Mouse (Mus musculus): ENCODE measurements at regions not wholly inside any gene's neighbourhood (a gene's known extent, or its start where the extent isn't known, plus 50 kb on each side); places are given as distances from the start of the nearest gene placed in this dataset.

DNA sequence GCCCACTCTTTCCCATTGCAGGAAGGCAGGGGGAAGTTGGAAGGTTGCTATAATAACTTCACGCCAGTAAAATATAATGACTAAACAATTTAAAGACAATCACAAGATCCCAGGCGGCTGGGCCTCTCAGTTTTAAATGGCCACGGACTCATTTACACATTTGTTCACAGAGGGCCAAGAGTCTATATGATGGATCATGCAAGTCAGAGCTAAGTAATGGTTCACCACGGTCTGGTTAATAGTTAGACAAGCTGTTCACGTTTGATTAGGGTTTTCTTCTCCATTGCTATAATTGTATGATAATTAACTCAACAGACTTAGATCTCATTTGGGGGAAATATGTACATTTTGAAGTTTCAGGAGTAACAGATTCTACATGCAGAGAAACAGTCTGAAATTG lies 170.0 kb downstream of the Ppargc1a start:
- ATAC-seq (ENCODE audit: low FRiP score) = no peak
- H3K4me2 ChIP-seq = no peak overlapping the region
- 62% methylated on average over 5 of the region's 5 CpGs for WGBS
- no peaks in the 10 kb centered on the region for H3K9me3 ChIP-seq
- no peak overlapping the region for H3K4me3 ChIP-seq
- no peaks in the 10 kb centered on the region for H3K27me3 ChIP-seq
- no peaks in the 10 kb centered on the region for H3K36me3 ChIP-seq
- H3K9ac ChIP-seq = no peak overlapping the region
- no peaks in the 10 kb centered on the region for H3K4me1 ChIP-seq (replicated peaks)
- no peak overlapping the region for H3K27ac ChIP-seq

GRCm38 (mm10) chr5:51391319-51391718 lies 176.2 kb downstream of the Ppargc1a start:
- no peak for ATAC-seq (ENCODE audit: low FRiP score)
- Histone ChIP-seq H3K4me1 (replicated peaks) (no peaks in the 10 kb centered on the region), H3K27ac (no peak overlapping the region), H3K27me3 (no peaks in the 10 kb centered on the region), H3K9ac (no peak overlapping the region), H3K36me3 (no peaks in the 10 kb centered on the region), H3K4me3 (no peak overlapping the region), H3K4me2 (no peak overlapping the region), H3K9me3 (no peaks in the 10 kb centered on the region)
- WGBS = 84% methylated on average over 8 of the region's 8 CpGs

DNA sequence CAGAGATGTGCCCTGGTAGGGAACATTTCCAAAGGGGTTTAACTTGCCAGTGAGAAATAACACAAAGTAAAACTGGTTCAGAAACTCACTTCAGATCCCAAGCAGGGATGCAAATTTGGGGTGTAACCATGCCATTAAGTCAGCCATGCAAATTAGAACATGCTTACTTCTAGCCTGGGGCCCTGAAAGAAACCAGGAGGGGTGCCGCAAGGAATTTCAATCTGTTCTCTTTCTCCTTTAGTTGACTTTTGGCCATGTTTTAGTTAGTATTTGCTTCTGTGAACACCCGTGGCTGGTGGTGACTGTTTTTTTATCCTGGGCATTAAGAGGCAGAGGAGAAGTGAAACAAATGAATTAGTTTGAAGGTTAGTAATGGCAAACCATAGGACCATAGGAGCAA lies 179.8 kb downstream of the Ppargc1a start:
- no peak for ATAC-seq (ENCODE audit: low FRiP score)
- no peaks in the 10 kb centered on the region for H3K36me3 ChIP-seq
- WGBS = 50% methylated on average over 2 of the region's 2 CpGs
- H3K4me1 ChIP-seq (replicated peaks) = no peaks in the 10 kb centered on the region
- H3K4me2 ChIP-seq = no peak overlapping the region
- H3K27ac ChIP-seq = no peak overlapping the region
- H3K27me3 ChIP-seq = no peaks in the 10 kb centered on the region
- no peak overlapping the region for H3K4me3 ChIP-seq
- no peak overlapping the region for H3K9ac ChIP-seq
- H3K9me3 ChIP-seq = no peaks in the 10 kb centered on the region

- Histone ChIP-seq H3K27ac (no peak overlapping the region), H3K27me3 (no peaks in the 10 kb centered on the region), H3K4me3 (no peak overlapping the region), H3K9me3 (no peaks in the 10 kb centered on the region), H3K36me3 (no peaks in the 10 kb centered on the region), H3K4me2 (no peak overlapping the region), H3K4me1 (replicated peaks) (no peaks in the 10 kb centered on the region), H3K9ac (no peak overlapping the region)
- no peak for ATAC-seq (ENCODE audit: low FRiP score)
- WGBS = 77% methylated on average over 3 of the region's 3 CpGs
These were observed 181.1 kb downstream of the Ppargc1a start for GRCm38 (mm10) chr5:51386409-51386808.

GRCm38 (mm10) chr5:51384278-51384677 lies 183.2 kb downstream of the Ppargc1a start:
- no peaks in the 10 kb centered on the region for H3K4me1 ChIP-seq (replicated peaks)
- H3K36me3 ChIP-seq = no peaks in the 10 kb centered on the region
- WGBS = 93% methylated on average over 6 of the region's 6 CpGs
- no peak overlapping the region for H3K27ac ChIP-seq
- ATAC-seq (ENCODE audit: low FRiP score) = no peak
- no peak overlapping the region for H3K4me3 ChIP-seq
- H3K27me3 ChIP-seq = no peaks in the 10 kb centered on the region
- H3K9ac ChIP-seq = no peak overlapping the region
- H3K4me2 ChIP-seq = no peak overlapping the region
- no peaks in the 10 kb centered on the region for H3K9me3 ChIP-seq

- Histone ChIP-seq H3K4me1 (replicated peaks) (no peaks in the 10 kb centered on the region), H3K27me3 (no peaks in the 10 kb centered on the region), H3K27ac (no peak overlapping the region), H3K9ac (no peak overlapping the region), H3K4me2 (no peak overlapping the region), H3K4me3 (no peak overlapping the region), H3K9me3 (no peaks in the 10 kb centered on the region), H3K36me3 (no peaks in the 10 kb centered on the region)
- WGBS = 90% methylated on average over 1 of the region's 1 CpGs
- no peak for ATAC-seq (ENCODE audit: low FRiP score)
These were observed 208.4 kb downstream of the Ppargc1a start for GRCm38 (mm10) chr5:51359101-51359500.

- 68% methylated on average over 2 of the region's 2 CpGs for WGBS
- Histone ChIP-seq H3K9ac (no peak overlapping the region), H3K4me3 (no peak overlapping the region), H3K27me3 (no peaks in the 10 kb centered on the region), H3K36me3 (no peaks in the 10 kb centered on the region), H3K27ac (no peak overlapping the region), H3K9me3 (no peaks in the 10 kb centered on the region), H3K4me1 (replicated peaks) (no peaks in the 10 kb centered on the region), H3K4me2 (no peak overlapping the region)
- no peak for ATAC-seq (ENCODE audit: low FRiP score)
These were observed 219.3 kb downstream of the Ppargc1a start for GRCm38 (mm10) chr5:51348256-51348655.

DNA sequence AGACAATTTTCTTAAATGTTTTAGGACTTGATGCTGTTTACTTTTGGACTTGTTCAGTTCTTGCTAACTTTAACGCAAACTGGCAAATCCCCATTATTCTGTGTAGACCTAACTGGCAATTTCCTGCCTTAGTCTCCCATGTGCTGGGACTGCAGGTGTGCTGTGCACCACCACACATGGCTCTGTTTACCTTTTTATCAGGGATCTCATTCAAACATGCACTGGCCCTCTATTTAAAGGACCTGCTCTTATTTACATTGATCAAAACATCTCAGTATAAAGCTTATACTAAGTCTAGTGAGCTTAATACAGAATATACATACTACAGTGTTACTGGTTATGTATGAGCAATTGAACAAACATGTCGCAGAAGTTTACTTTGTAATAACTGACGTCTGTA lies 238.4 kb downstream of the Ppargc1a start:
- 97% methylated on average over 3 of the region's 3 CpGs for WGBS
- Histone ChIP-seq H3K4me1 (replicated peaks) (no peaks in the 10 kb centered on the region), H3K4me2 (no peak overlapping the region), H3K36me3 (no peaks in the 10 kb centered on the region), H3K27ac (no peak overlapping the region), H3K9ac (no peak overlapping the region), H3K9me3 (no peaks in the 10 kb centered on the region), H3K4me3 (no peak overlapping the region), H3K27me3 (no peaks in the 10 kb centered on the region)
- no peak for ATAC-seq (ENCODE audit: low FRiP score)

GRCm38 (mm10) chr5:51289191-51289590 lies 278.3 kb downstream of the Ppargc1a start:
- no peaks in the 10 kb centered on the region for H3K36me3 ChIP-seq

GRCm38 (mm10) chr5:51288234-51288633 lies 279.3 kb downstream of the Ppargc1a start:
- Histone ChIP-seq H3K27ac (no peak overlapping the region), H3K4me3 (no peak overlapping the region), H3K36me3 (no peaks in the 10 kb centered on the region), H3K4me2 (no peak overlapping the region), H3K9ac (no peak overlapping the region), H3K27me3 (no peaks in the 10 kb centered on the region), H3K9me3 (no peaks in the 10 kb centered on the region), H3K4me1 (replicated peaks) (no peaks in the 10 kb centered on the region)
- ATAC-seq (ENCODE audit: low FRiP score) = no peak
- WGBS = 78% methylated on average over 2 of the region's 2 CpGs

More at GRCm38 (mm10) chr5:51289191-51289590, 278.3 kb downstream of the Ppargc1a start:
- H3K9ac ChIP-seq = no peak overlapping the region
- H3K27me3 ChIP-seq = no peaks in the 10 kb centered on the region
- no peak overlapping the region for H3K4me3 ChIP-seq
- no peak overlapping the region for H3K4me2 ChIP-seq
- WGBS = 72% methylated on average over 1 of the region's 1 CpGs
- no peaks in the 10 kb centered on the region for H3K9me3 ChIP-seq
- H3K27ac ChIP-seq = no peak overlapping the region
- ATAC-seq (ENCODE audit: low FRiP score) = no peak
- no peaks in the 10 kb centered on the region for H3K4me1 ChIP-seq (replicated peaks)

DNA sequence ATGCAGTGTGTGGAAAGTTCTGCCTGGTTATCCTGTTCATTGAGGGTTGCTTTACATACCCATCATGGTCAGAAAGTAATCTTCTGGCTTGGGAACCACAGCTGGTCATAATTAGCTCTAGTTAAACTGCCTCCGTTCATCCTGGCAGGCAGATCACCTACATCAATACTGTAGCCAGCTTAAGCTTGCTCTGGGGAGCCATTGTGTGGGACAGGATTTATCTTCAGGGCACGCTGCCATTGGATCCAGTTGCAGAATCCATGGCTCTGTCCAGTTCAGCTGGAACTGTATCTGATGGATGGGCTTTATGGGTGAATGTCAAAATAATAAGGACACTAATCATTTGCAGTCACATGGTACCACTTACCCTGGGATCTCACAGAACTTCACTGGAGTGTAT lies 326.4 kb downstream of the Ppargc1a start:
- Histone ChIP-seq H3K9me3 (no peaks in the 10 kb centered on the region), H3K4me2 (no peak overlapping the region), H3K4me3 (no peak overlapping the region), H3K27me3 (no peaks in the 10 kb centered on the region), H3K4me1 (replicated peaks) (no peaks in the 10 kb centered on the region), H3K27ac (no peak overlapping the region), H3K9ac (no peak overlapping the region), H3K36me3 (no peaks in the 10 kb centered on the region)
- 69% methylated on average over 2 of the region's 2 CpGs for WGBS
- ATAC-seq (ENCODE audit: low FRiP score) = no peak

DNA sequence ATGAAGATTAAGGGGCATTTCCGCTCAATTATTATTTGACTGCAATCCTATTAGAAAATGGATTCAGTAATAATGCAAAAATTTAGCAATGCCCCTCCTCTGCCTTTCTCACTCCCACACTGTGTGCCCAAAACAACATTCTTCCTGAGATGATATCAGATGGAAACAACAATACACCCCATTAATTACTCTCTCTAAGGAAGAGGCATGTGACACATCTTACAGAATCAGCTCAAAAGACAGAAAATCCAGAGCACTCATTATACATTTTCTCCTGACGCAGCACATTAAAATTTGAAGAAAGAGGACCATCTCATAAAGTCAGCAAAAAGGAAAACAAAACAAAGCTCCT lies 333.5 kb downstream of the Ppargc1a start:
- WGBS = 79% methylated on average over 2 of the region's 2 CpGs
- Histone ChIP-seq H3K4me2 (no peak overlapping the region), H3K27me3 (no peaks in the 10 kb centered on the region), H3K36me3 (no peaks in the 10 kb centered on the region), H3K9ac (no peak overlapping the region), H3K4me1 (replicated peaks) (no peaks in the 10 kb centered on the region), H3K27ac (no peak overlapping the region), H3K9me3 (no peaks in the 10 kb centered on the region), H3K4me3 (no peak overlapping the region)
- ATAC-seq (ENCODE audit: low FRiP score) = no peak

- WGBS = 73% methylated on average over 5 of the region's 5 CpGs
- no peaks in the 10 kb centered on the region for H3K36me3 ChIP-seq
- no peak for ATAC-seq (ENCODE audit: low FRiP score)
These were observed 334.1 kb downstream of the Ppargc1a start for GRCm38 (mm10) chr5:51233271-51234003.

More at GRCm38 (mm10) chr5:51233271-51234003, 334.1 kb downstream of the Ppargc1a start:
- Histone ChIP-seq H3K9me3 (no peaks in the 10 kb centered on the region), H3K4me2 (no peak overlapping the region), H3K4me3 (no peak overlapping the region), H3K27ac (no peak overlapping the region), H3K4me1 (replicated peaks) (no peaks in the 10 kb centered on the region), H3K9ac (no peak overlapping the region), H3K27me3 (no peaks in the 10 kb centered on the region)
